Comparison of ENCODE assay signal across 21 mouse cellular contexts in the genomic region with DNA sequence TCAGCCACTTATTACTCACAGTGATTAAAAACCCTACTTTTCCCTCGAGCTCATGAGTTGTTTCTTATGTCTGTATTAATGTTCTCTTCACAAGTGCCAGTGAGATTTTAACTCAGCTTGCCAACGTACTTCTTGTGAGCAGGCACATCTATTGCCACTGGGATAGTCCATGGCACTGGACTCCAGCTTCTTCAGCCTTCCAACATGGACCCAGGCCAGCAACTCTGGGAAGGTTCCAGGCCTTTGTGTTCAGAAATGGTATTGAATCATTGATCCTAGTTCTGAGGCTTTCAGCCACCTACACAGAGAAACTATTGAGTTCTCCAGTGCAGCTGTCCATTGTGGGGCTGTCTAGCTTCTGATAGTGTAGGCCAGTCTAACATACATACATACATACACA.
"Had no signal": no experiment of that assay in that cellular context is flagged by ENCODE, and none has a peak within 500 bp of the region (broad histone marks: within the 10 kb centered on the region; RNA-seq: fewer than 3 reads in every experiment).

No protein-coding gene starts in this region.

- H3K9ac ChIP-seq: limb, embryonic 12.5 days; limb, embryonic 15.5 days; liver, embryonic 13.5 days; midbrain, embryonic 12.5 days; neural tube, embryonic 13.5 days had no signal

- H3K4me3 ChIP-seq: limb, embryonic 12.5 days; limb, embryonic 15.5 days; liver, embryonic 13.5 days; midbrain, embryonic 12.5 days; myocyte; neural tube, embryonic 13.5 days had no signal

- H3K27ac ChIP-seq: kidney, postnatal 0 days; limb, embryonic 12.5 days; limb, embryonic 15.5 days; liver, embryonic 13.5 days; midbrain, embryonic 12.5 days; neural tube, embryonic 13.5 days; stomach, postnatal 0 days had no signal

- H3K9me3 ChIP-seq: limb, embryonic 12.5 days; limb, embryonic 15.5 days; liver, embryonic 13.5 days; midbrain, embryonic 12.5 days; neural tube, embryonic 13.5 days had no signal

- DNase-seq: kidney, adult 2 months; kidney, postnatal 25 days; layer of hippocampus, postnatal 36 days; left cerebral cortex, postnatal 4 days; liver, embryonic 13.5 days; lung, adult 2 months; lung, postnatal 14 days; lung, postnatal 4 days; retina, postnatal 1 day; thymus, adult 2 months; thymus, postnatal 14 days; thymus, postnatal 4 days had no signal

- H3K27me3 ChIP-seq: limb, embryonic 12.5 days; limb, embryonic 15.5 days; liver, embryonic 13.5 days; midbrain, embryonic 12.5 days; neural tube, embryonic 13.5 days had no signal

- ATAC-seq: intestine, postnatal 0 days; midbrain, embryonic 16.5 days had no signal

- H3K36me3 ChIP-seq: limb, embryonic 12.5 days; limb, embryonic 15.5 days; liver, embryonic 13.5 days; midbrain, embryonic 12.5 days; neural tube, embryonic 13.5 days had no signal

- H3K4me2 ChIP-seq: limb, embryonic 12.5 days; limb, embryonic 15.5 days; liver, embryonic 13.5 days; midbrain, embryonic 12.5 days; neural tube, embryonic 13.5 days had no signal
